Mouse (Mus musculus) neutrophil, adult 59 days (primary cell): ENCODE data around the gene Tnrc18. TPM values are rescaled to one million over a fixed set of nuclear protein-coding genes. Genes with fewer than 3 reads are reported as not detected.

ENCODE experiments used
- total RNA-seq, 2 experiments: library from RNA; stranded (reverse); gene quantifications; 1 replicate in 1 of 2; 2 replicates in 1 of 2; pipeline ENCODE4 v1.2.4; 2023

The Tnrc18 gene
- 100 to 1,000 TPM; 182 to 189 TPM for total RNA-seq

GRCm38 (mm10) chr5:142817524-142818434 lies at the start of gene Tnrc18:
Gene Tnrc18 (minus strand): TSS chr5:142817662.

DNA sequence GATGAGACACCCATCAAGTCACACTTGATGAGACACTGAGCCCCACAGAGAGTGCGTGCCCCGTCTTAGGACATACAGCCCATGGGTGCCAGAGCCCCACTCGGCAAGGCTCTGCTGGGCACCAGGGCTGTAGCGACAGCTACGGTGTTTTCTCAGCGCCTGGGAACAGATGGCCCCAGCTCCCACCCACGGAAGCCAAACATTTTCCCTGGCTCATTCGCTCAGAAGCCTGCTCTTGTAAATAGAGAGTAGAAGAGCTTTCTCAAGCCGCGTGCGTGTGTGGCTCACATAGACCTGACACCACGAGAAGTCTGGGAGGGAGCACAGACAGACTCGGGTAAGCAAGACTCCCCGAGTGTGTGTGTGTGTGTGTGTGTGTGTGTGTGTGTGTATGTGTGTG lies 125.2 kb downstream of the Tnrc18 start, which contains the start of gene Slc29a4:
Slc29a4 (plus strand) TSS at position 265 of the 400 bp plus-strand sequence.

Other genes starting within 250 kb of the Tnrc18 start
- not detected for gene Mmd2, start 208.9 kb downstream of the Tnrc18 start, total RNA-seq
- 10 to 100 TPM; 46.1 to 46.3 TPM for gene Wipi2, start 190.0 kb downstream of the Tnrc18 start, total RNA-seq
- gene Slc29a4, start 125.2 kb downstream of the Tnrc18 start, total RNA-seq: under 1 TPM; 0.20 to 0.86 TPM
- 1 to 10 TPM; 7.8 to 9.4 TPM for gene Fbxl18, start 77.8 kb upstream of the Tnrc18 start, total RNA-seq
- gene Actb, start 89.1 kb upstream of the Tnrc18 start, total RNA-seq: over 10,000 TPM; 15,917 to 16,228 TPM
- gene Fscn1, start 142.7 kb upstream of the Tnrc18 start, total RNA-seq: under 1 TPM; 0.40 to 0.49 TPM